Mouse (Mus musculus) erythroid progenitor cell, adult 5-6 weeks (primary cell): Measurements from ENCODE around the gene Akr1c19. TPM values are rescaled to one million over a fixed set of nuclear protein-coding genes. Genes with fewer than 3 reads are reported as not detected.
"Not testable (repeated sequence)": the region's sequence is repeated elsewhere in the genome, so short reads cannot be mapped to it uniquely, and the experiment has no call there.

Experiments
- ATAC-seq: replicated peaks from 2 replicates; pipeline ENCODE4 v1.8.0; 2016; ENCODE audit warnings: moderate number of reproducible peaks, mild to moderate bottlenecking, moderate TSS enrichment, inconsistent platforms; ENCODE audit not compliant: poor library complexity, low FRiP score, severe bottlenecking
- total RNA-seq, 2 experiments: library from RNA; stranded (forward) in 1 of 2; stranded (reverse) in 1 of 2; fragments of 150-400 nt in 1 of 2; fragments of 186-747, 209-891 nt in 1 of 2; gene quantifications; 2 replicates each; pipeline versions ENCODE4 v1.2.3 to v1.2.4; 2015 to 2017; ENCODE audit warnings: low replicate concordance in 2 of 2

The Akr1c19 gene
- total RNA-seq, 2 experiments from 2014 or later, result not detected

GRCm38 (mm10) chr13:4265047-4265446, 36.5 kb downstream of the Akr1c19 start:
- ATAC-seq, result no peak

GRCm38 (mm10) chr13:4265455-4265854, 37.0 kb downstream of the Akr1c19 start:
- not testable (repeated sequence) for ATAC-seq

- ATAC-seq, result no peak
Observed at GRCm38 (mm10) chr13:4270860-4271259, 42.4 kb downstream of the Akr1c19 start.

- no peak for ATAC-seq
Observed at GRCm38 (mm10) chr13:4277526-4277925, 49.0 kb downstream of the Akr1c19 start.

- ATAC-seq, result no peak
Observed at GRCm38 (mm10) chr13:4279284-4279683, 50.8 kb downstream of the Akr1c19 start, which contains the start of gene Akr1c12. Gene Akr1c12 (minus strand): TSS chr13:4279433.

GRCm38 (mm10) chr13:4281471-4282412, 53.2 kb downstream of the Akr1c19 start:
- no peak for ATAC-seq

- no peak for ATAC-seq
Observed at GRCm38 (mm10) chr13:4296991-4297390, 68.5 kb downstream of the Akr1c19 start.

Other genes starting within 250 kb of the Akr1c19 start
- gene Akr1c14, start 179.7 kb upstream of the Akr1c19 start, total RNA-seq (2015; ENCODE audit: low replicate concordance), result not detected in 2 replicates
- gene Akr1c14, start 179.7 kb upstream of the Akr1c19 start, total RNA-seq (2017; ENCODE audit: low replicate concordance), result not detected in 2 replicates
- gene Akr1c18, start 78.0 kb upstream of the Akr1c19 start, total RNA-seq (2015; ENCODE audit: low replicate concordance), result not detected in 2 replicates
- gene Akr1c18, start 78.0 kb upstream of the Akr1c19 start, total RNA-seq (2017; ENCODE audit: low replicate concordance), result not detected in 2 replicates
- gene Akr1c13, start 37.5 kb upstream of the Akr1c19 start, total RNA-seq (2015; ENCODE audit: low replicate concordance), result 5.4 TPM in 1 of 2 replicates, not detected in the other
- gene Akr1c13, start 37.5 kb upstream of the Akr1c19 start, total RNA-seq (2017; ENCODE audit: low replicate concordance), result 2.8 TPM in 1 of 2 replicates, not detected in the other
- gene Akr1c12, start 50.7 kb downstream of the Akr1c19 start, total RNA-seq (2015; ENCODE audit: low replicate concordance), result not detected in 2 replicates
- 3.7 TPM in 1 of 2 replicates, not detected in the other for gene Akr1c12, start 50.7 kb downstream of the Akr1c19 start, total RNA-seq (2017; ENCODE audit: low replicate concordance)
- not detected in 2 replicates for gene Akr1c6, start 205.6 kb downstream of the Akr1c19 start, total RNA-seq (2015; ENCODE audit: low replicate concordance)
- gene Akr1c6, start 205.6 kb downstream of the Akr1c19 start, total RNA-seq (2017; ENCODE audit: low replicate concordance), result not detected in 2 replicates